Mouse (Mus musculus): ENCODE measurements around the gene Fam160b1.
A peak's percentile ranks its signal among the peaks of the same experiment; 100 is the strongest.

Gene Fam160b1

GRCm38 (mm10) chr19:57349096-57349495 lies 11.4 kb upstream of the Fam160b1 start:
- no peak for DNase-seq

GRCm38 (mm10) chr19:57352337-57352935 lies 8.0 kb upstream of the Fam160b1 start:
- no peak for DNase-seq

GRCm38 (mm10) chr19:57353228-57353627 lies 7.3 kb upstream of the Fam160b1 start:
- no peak for DNase-seq

- no peak for DNase-seq
Observed at GRCm38 (mm10) chr19:57354050-57354449, 6.4 kb upstream of the Fam160b1 start.

- no peak for DNase-seq
Observed at GRCm38 (mm10) chr19:57354715-57355114, 5.8 kb upstream of the Fam160b1 start.

- DNase-seq = no peak
Observed at GRCm38 (mm10) chr19:57355451-57356251, 4.8 kb upstream of the Fam160b1 start.

GRCm38 (mm10) chr19:57356273-57356672 lies 4.2 kb upstream of the Fam160b1 start:
- no peak for DNase-seq

- no peak for DNase-seq
Observed at GRCm38 (mm10) chr19:57357244-57357643, 3.2 kb upstream of the Fam160b1 start.

- no peak for DNase-seq
Observed at GRCm38 (mm10) chr19:57357811-57358210, 2.7 kb upstream of the Fam160b1 start.

GRCm38 (mm10) chr19:57358322-57358721 lies 2.2 kb upstream of the Fam160b1 start:
- peak; percentile 61 for DNase-seq

GRCm38 (mm10) chr19:57358836-57359598 lies 1.5 kb upstream of the Fam160b1 start:
- peak; percentile 57 for DNase-seq

- DNase-seq = no peak
Observed at GRCm38 (mm10) chr19:57359701-57360326, 666 bp upstream of the Fam160b1 start.

- DNase-seq = peak; percentile 73
Observed at GRCm38 (mm10) chr19:57361131-57361938, 855 bp downstream of the Fam160b1 start.

- peak; percentile 49 for DNase-seq
Observed at GRCm38 (mm10) chr19:57361939-57362307, 1.4 kb downstream of the Fam160b1 start.

GRCm38 (mm10) chr19:57362586-57362985 lies 2.1 kb downstream of the Fam160b1 start:
- peak; percentile 57 for DNase-seq

GRCm38 (mm10) chr19:57363076-57363475 lies 2.6 kb downstream of the Fam160b1 start:
- DNase-seq = no peak

- DNase-seq = peak; percentile 40
Observed at GRCm38 (mm10) chr19:57363538-57363937, 3.1 kb downstream of the Fam160b1 start.

GRCm38 (mm10) chr19:57364942-57365673 lies 4.6 kb downstream of the Fam160b1 start:
- DNase-seq = no peak

GRCm38 (mm10) chr19:57366007-57366406 lies 5.5 kb downstream of the Fam160b1 start:
- no peak for DNase-seq

- no peak for DNase-seq
Observed at GRCm38 (mm10) chr19:57366626-57367025, 6.1 kb downstream of the Fam160b1 start.

GRCm38 (mm10) chr19:57367201-57367600 lies 6.7 kb downstream of the Fam160b1 start:
- no peak for DNase-seq

All from cerebellum, adult 9-10 months (tissue).